Mouse (Mus musculus) heart, embryonic 14.5 days (tissue): Measurements from ENCODE around the gene Sec24d. TPM values are rescaled to one million over a fixed set of nuclear protein-coding genes. Genes with fewer than 3 reads are reported as not detected.

Experiments used
- ATAC-seq: fragments of 200-750 bp; cut with Nextera tagmentation; 2 replicates; pipeline ENCODE4 v1.8.0; 2017; ENCODE audit warnings: low read depth, moderate TSS enrichment; ENCODE audit not compliant: insufficient number of reproducible peaks, insufficient read depth, low FRiP score
- H3K27ac ChIP-seq, 2 experiments: fragments of 200-500 bp in 1 of 2; fragments of 300-500 bp in 1 of 2; sonication (generic) in 1 of 2; replicated peaks in 1 of 2; 2 replicates each; pipeline ENCODE4 v1.5.1; 2012 to 2014; ENCODE audit warnings: low read depth in 2 of 2, low read length in 2 of 2, control low read depth in 1 of 2, mild to moderate bottlenecking in 1 of 2, mixed read lengths in 1 of 2; ENCODE audit not compliant: control insufficient read depth in 1 of 2, insufficient read depth in 1 of 2
- H3K27me3 ChIP-seq: fragments of 300-500 bp; sonication (generic); 2 replicates; pipeline ENCODE4 v1.6.1; 2014; ENCODE audit warnings: mild to moderate bottlenecking, low read length, control low read depth; ENCODE audit not compliant: control insufficient read depth, insufficient read depth
- H3K36me3 ChIP-seq: fragments of 300-500 bp; sonication (generic); 2 replicates; pipeline ENCODE4 v1.6.1; 2014; ENCODE audit warnings: mild to moderate bottlenecking, control low read depth, low read length, mixed read lengths; ENCODE audit not compliant: control insufficient read depth, insufficient read depth
- H3K4me1 ChIP-seq, 2 experiments: fragments of 200-500 bp in 1 of 2; fragments of 300-500 bp in 1 of 2; sonication (generic) in 1 of 2; 2 replicates each; pipeline ENCODE4 v1.6.1; 2012 to 2014; ENCODE audit warnings: low read length in 2 of 2, control low read depth in 1 of 2, mixed read lengths in 1 of 2; ENCODE audit not compliant: control insufficient read depth in 2 of 2, insufficient read depth in 2 of 2
- H3K4me2 ChIP-seq: fragments of 300-500 bp; sonication (generic); 2 replicates; pipeline ENCODE4 v1.6.1; 2014; ENCODE audit warnings: mild to moderate bottlenecking, low read length
- H3K4me3 ChIP-seq, 2 experiments: fragments of 200-500 bp in 1 of 2; fragments of 300-500 bp in 1 of 2; sonication (generic) in 1 of 2; 2 replicates each; pipeline ENCODE4 v1.5.1; 2012 to 2014; ENCODE audit warnings: low read length in 2 of 2, mild to moderate bottlenecking in 2 of 2, control low read depth in 1 of 2, low read depth in 1 of 2, moderate library complexity in 1 of 2; ENCODE audit not compliant: control insufficient read depth in 1 of 2, insufficient read depth in 1 of 2
- H3K9ac ChIP-seq: fragments of 300-500 bp; sonication (generic); 2 replicates; pipeline ENCODE4 v1.6.1; 2014; ENCODE audit warnings: mild to moderate bottlenecking, low read length
- H3K9me3 ChIP-seq: fragments of 300-500 bp; sonication (generic); 2 replicates; pipeline ENCODE4 v1.6.1; 2016; ENCODE audit warnings: low read length, control low read depth; ENCODE audit not compliant: control insufficient read depth
- WGBS: fragments of 180-500 bp; shearing (Covaris S2); extraction: QIAGEN DNeasy Blood & Tissue Kit; methylation state at CpG from one replicate; pipeline ENCODE4 v1.1.7; 2014; 5-methylcytosine and 5-hydroxymethylcytosine counted together
- polyA plus RNA-seq: library from polyadenylated mRNA; unstranded; fragments of >200 nt; fragmentation: Nextera tagmentation; extraction: Ambion mirVana; gene quantifications from 2 replicates; pipeline ENCODE4 v1.2.1, GENCODE M21; 2014

Sec24d gene
- polyA plus RNA-seq, 1 experiment from 2014 or later: 72.8 TPM

DNA sequence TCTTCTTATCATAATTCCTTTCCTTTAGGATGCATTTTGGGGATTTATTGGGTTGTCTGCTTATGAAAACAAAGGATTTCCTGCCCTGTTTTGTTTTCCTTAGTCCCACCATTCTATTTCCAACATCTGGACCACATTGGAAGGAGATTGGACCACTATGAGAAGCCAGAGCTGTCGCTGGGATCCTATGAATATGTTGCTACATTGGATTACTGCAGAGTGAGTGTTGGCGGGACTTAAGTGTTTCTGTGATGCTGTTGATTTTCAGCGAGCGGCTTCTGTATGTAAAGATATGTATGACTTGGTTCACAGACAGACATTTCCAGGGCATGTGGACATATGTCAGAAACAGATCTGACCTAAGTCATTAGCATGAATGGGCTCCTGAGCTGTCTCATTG lies 63.0 kb downstream of the Sec24d start:
- Histone ChIP-seq H3K9ac (no peak overlapping the region), H3K27me3 (no peaks in the 10 kb centered on the region), H3K36me3 (peaks cover 41% of the 10 kb centered on the region), H3K4me1 (peaks cover 19 to 45% of the 10 kb centered on the region in 2 experiments), H3K4me3 (no peak overlapping the region), H3K9me3 (no peaks in the 10 kb centered on the region), H3K4me2 (no peak overlapping the region), H3K27ac (0 out of 4 replicates have a peak overlapping the region, but pooled peaks of 1 of the 2 experiments have one; percentile 3)
- no peak for ATAC-seq
- WGBS: 43% methylated on average over 4 of the region's 4 CpGs

DNA sequence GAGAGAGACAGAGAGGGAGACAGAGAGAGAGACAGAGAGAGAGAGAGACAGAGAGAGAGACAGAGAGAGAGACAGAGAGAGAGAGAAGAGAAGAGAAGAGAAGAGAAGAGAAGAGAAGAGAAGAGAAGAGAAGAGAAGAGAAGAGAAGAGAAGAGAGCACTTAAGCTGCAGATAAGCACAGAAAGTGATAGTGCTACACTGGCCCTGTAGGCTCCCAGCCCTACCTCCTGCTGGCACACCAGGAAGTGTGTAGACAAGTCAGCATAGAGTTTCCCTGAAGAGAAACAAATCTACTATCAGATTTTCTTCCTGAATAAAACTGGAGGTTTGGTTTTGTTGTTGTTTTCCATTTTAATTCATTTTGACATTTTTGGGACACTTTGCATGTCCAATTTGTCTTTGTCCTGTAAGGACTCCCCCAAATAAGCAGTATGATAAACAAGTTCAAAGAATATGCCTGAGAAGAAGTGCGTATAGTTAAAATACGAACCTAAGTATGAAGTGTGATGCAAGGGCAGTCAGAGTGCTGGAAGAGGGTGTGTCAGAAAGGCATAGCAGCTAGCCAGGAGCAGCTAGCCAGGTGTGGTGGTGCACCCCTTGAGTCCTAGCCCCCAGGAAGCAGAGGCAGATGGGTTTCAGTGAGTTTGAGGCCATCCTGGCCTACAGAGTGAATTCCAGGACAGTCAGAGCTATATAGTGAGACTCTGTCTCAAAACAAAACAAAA lies 65.2 kb downstream of the Sec24d start:
- Histone ChIP-seq H3K27me3 (no peaks in the 10 kb centered on the region), H3K9ac (no peak overlapping the region), H3K4me3 (no peak overlapping the region), H3K27ac (peak overlapping the region; percentile 44 to 48; a peak in 2 of 4 replicates), H3K4me2 (no peak overlapping the region), H3K36me3 (peaks cover 45% of the 10 kb centered on the region), H3K4me1 (peaks cover 15 to 41% of the 10 kb centered on the region in 2 experiments), H3K9me3 (no peaks in the 10 kb centered on the region)
- ATAC-seq: no peak
- 79% methylated on average over 2 of the region's 2 CpGs for WGBS

DNA sequence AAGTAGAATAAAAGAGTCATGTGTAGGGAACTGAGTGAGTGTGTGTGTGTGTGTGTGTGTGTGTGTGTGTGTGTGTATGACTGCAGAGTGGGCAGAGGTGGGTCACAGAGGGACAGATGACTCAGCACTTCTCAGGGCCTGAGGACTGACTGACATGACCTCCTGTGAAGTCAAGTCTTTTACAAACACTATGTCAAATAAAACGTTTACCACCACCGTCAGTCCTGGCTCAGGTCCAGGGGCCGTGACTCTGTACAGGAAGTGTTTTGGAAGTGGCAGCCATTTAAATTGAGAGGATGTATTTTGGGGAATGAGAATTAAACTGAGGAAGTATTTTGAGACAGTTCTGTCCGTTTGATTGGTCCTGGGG lies 65.8 kb downstream of the Sec24d start:
- H3K27me3 ChIP-seq: no peaks in the 10 kb centered on the region
- H3K36me3 ChIP-seq: peaks cover 45% of the 10 kb centered on the region
- H3K9ac ChIP-seq: no peak overlapping the region
- peak overlapping the region; percentile 44 to 48; a peak in 2 of 4 replicates for H3K27ac ChIP-seq
- WGBS: 19% methylated on average over 4 of the region's 4 CpGs
- H3K9me3 ChIP-seq: no peaks in the 10 kb centered on the region
- H3K4me1 ChIP-seq: peaks cover 15 to 41% of the 10 kb centered on the region in 2 experiments
- H3K4me3 ChIP-seq: no peak overlapping the region
- ATAC-seq: no peak
- no peak overlapping the region for H3K4me2 ChIP-seq

DNA sequence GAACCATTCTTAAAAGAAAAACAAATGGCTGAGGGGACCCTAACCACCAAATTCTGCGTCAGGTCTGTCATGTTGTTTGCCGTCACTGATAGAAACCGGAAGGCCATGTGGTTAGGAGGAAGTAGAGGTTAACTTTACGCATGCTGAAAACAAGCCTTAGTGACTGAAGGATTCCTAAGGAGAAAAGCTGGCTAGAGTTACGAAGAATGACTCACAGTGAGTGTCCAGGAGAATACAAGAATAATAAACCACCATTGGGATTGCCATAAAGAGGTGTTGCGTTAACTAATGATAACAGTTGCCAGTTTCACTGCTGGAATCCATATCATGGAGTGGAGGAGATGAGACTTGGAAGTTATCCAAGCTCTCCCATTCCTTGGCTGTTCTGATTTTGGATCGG lies 67.7 kb downstream of the Sec24d start:
- H3K4me1 ChIP-seq: peaks cover 11 to 34% of the 10 kb centered on the region in 2 experiments
- ATAC-seq: no peak
- whole genome bisulfite sequencing: 41% methylated on average over 7 of the region's 7 CpGs

DNA sequence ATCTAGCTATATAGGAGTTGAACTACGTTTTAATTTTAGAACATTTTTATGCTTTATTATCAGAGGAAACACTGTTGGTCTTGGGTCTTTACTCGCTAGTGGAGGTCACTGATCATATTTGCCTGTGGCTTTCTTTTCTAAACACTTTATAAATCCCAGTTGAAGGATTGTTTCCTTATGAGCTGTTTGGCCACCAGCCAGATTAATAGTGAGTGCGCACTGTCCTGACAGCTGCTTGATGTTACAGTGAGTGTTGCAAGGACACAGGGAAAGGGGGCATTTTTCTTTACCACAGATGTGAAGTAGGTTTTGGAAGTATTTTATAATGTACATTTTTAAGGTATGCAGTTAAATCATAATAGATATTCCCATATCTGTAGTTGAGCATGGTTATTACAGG lies 68.2 kb downstream of the Sec24d start:
- Histone ChIP-seq H3K27ac (peak overlapping the region in 1 of 2 experiments; percentile 68; a peak in 1 of 4 replicates), H3K9ac (no peak overlapping the region)

More for the DNA sequence above, 67.7 kb downstream of the Sec24d start:
- H3K27me3 ChIP-seq: no peaks in the 10 kb centered on the region
- H3K9ac ChIP-seq: no peak overlapping the region
- no peak overlapping the region for H3K4me2 ChIP-seq
- peaks cover 52% of the 10 kb centered on the region for H3K36me3 ChIP-seq
- no peaks in the 10 kb centered on the region for H3K9me3 ChIP-seq
- peak overlapping the region; percentile 68 to 75 for H3K27ac ChIP-seq
- no peak overlapping the region for H3K4me3 ChIP-seq

DNA sequence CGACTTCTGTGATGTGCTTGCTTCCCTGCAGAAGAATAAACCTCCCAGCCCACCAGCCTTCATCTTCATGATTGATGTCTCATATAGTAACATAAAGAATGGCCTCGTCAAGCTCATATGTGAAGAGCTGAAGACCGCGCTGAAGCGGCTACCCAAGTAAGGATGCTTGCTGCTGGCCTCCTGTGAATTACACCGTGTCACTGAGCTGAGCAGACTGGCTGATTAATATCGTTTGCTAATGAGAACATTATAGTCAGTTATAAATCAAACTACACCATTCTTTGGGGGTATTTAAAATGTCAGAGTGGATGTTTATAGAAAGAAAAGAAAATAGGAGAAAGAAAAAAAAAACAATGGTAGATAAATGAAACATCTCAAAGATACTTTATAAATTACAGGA lies 69.2 kb downstream of the Sec24d start:
- H3K27ac ChIP-seq: no peak overlapping the region
- peaks cover 54% of the 10 kb centered on the region for H3K36me3 ChIP-seq
- H3K9ac ChIP-seq: no peak overlapping the region
- H3K9me3 ChIP-seq: no peaks in the 10 kb centered on the region
- H3K27me3 ChIP-seq: no peaks in the 10 kb centered on the region
- H3K4me3 ChIP-seq: no peak overlapping the region
- H3K4me1 ChIP-seq: peaks cover 11 to 34% of the 10 kb centered on the region in 2 experiments
- 87% methylated on average over 7 of the region's 7 CpGs for WGBS
- H3K4me2 ChIP-seq: no peak overlapping the region
- no peak for ATAC-seq

More for the DNA sequence above, 68.2 kb downstream of the Sec24d start:
- H3K4me1 ChIP-seq: peaks cover 11 to 34% of the 10 kb centered on the region in 2 experiments
- no peak overlapping the region for H3K4me3 ChIP-seq
- no peak for ATAC-seq
- peaks cover 53% of the 10 kb centered on the region for H3K36me3 ChIP-seq
- no peaks in the 10 kb centered on the region for H3K27me3 ChIP-seq
- 16% methylated on average over 3 of the region's 3 CpGs for WGBS
- H3K4me2 ChIP-seq: 0 out of 2 replicates have a peak overlapping the region, but pooled peaks have one; percentile 13
- H3K9me3 ChIP-seq: no peaks in the 10 kb centered on the region

DNA sequence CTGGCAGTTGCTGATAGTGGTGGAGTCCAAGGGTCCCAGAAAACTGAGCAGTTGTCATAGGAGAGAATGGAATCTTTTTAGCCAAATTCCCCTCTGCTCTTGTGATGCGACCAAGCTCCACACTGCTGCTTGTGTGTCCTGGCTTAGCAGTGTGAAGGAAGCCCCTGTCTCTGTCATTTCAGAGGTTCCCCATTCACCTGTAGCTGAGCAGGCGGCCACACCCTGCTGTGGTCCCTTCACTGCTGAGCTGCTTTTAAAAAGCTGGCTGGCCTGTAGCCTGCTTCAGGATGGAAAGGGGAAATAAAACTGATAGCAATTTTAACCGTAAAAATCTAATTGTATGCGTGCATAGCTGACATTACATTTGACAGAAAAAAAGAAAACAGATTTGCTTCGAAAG lies 69.7 kb downstream of the Sec24d start:
- H3K4me3 ChIP-seq: no peak overlapping the region
- H3K27ac ChIP-seq: no peak overlapping the region
- peaks cover 54% of the 10 kb centered on the region for H3K36me3 ChIP-seq
- no peaks in the 10 kb centered on the region for H3K27me3 ChIP-seq
- no peak overlapping the region for H3K9ac ChIP-seq
- H3K9me3 ChIP-seq: no peaks in the 10 kb centered on the region
- ATAC-seq: no peak
- 83% methylated on average over 5 of the region's 5 CpGs for WGBS
- no peak overlapping the region for H3K4me2 ChIP-seq
- H3K4me1 ChIP-seq: peaks cover 11 to 34% of the 10 kb centered on the region in 2 experiments
